Mouse (Mus musculus) heart, embryonic 14.5 days (tissue): ENCODE data around the gene Cops7a. TPM values are rescaled to one million over a fixed set of nuclear protein-coding genes. Genes with fewer than 3 reads are reported as not detected.

Experiments used
- ATAC-seq: fragments of 200-750 bp; cut with Nextera tagmentation; 2 replicates; pipeline ENCODE4 v1.8.0; 2017; ENCODE audit warnings: low read depth, moderate TSS enrichment; ENCODE audit not compliant: insufficient number of reproducible peaks, insufficient read depth, low FRiP score
- H3K27ac ChIP-seq, 2 experiments: fragments of 200-500 bp in 1 of 2; fragments of 300-500 bp in 1 of 2; sonication (generic) in 1 of 2; replicated peaks in 1 of 2; 2 replicates each; pipeline ENCODE4 v1.5.1; 2012 to 2014; ENCODE audit warnings: low read depth in 2 of 2, low read length in 2 of 2, control low read depth in 1 of 2, mild to moderate bottlenecking in 1 of 2, mixed read lengths in 1 of 2; ENCODE audit not compliant: control insufficient read depth in 1 of 2, insufficient read depth in 1 of 2
- H3K27me3 ChIP-seq: fragments of 300-500 bp; sonication (generic); 2 replicates; pipeline ENCODE4 v1.6.1; 2014; ENCODE audit warnings: mild to moderate bottlenecking, low read length, control low read depth; ENCODE audit not compliant: control insufficient read depth, insufficient read depth
- H3K36me3 ChIP-seq: fragments of 300-500 bp; sonication (generic); 2 replicates; pipeline ENCODE4 v1.6.1; 2014; ENCODE audit warnings: mild to moderate bottlenecking, control low read depth, low read length, mixed read lengths; ENCODE audit not compliant: control insufficient read depth, insufficient read depth
- H3K4me1 ChIP-seq, 2 experiments: fragments of 200-500 bp in 1 of 2; fragments of 300-500 bp in 1 of 2; sonication (generic) in 1 of 2; 2 replicates each; pipeline ENCODE4 v1.6.1; 2012 to 2014; ENCODE audit warnings: low read length in 2 of 2, control low read depth in 1 of 2, mixed read lengths in 1 of 2; ENCODE audit not compliant: control insufficient read depth in 2 of 2, insufficient read depth in 2 of 2
- H3K4me2 ChIP-seq: fragments of 300-500 bp; sonication (generic); 2 replicates; pipeline ENCODE4 v1.6.1; 2014; ENCODE audit warnings: mild to moderate bottlenecking, low read length
- H3K4me3 ChIP-seq, 2 experiments: fragments of 200-500 bp in 1 of 2; fragments of 300-500 bp in 1 of 2; sonication (generic) in 1 of 2; 2 replicates each; pipeline ENCODE4 v1.5.1; 2012 to 2014; ENCODE audit warnings: low read length in 2 of 2, mild to moderate bottlenecking in 2 of 2, control low read depth in 1 of 2, low read depth in 1 of 2, moderate library complexity in 1 of 2; ENCODE audit not compliant: control insufficient read depth in 1 of 2, insufficient read depth in 1 of 2
- H3K9ac ChIP-seq: fragments of 300-500 bp; sonication (generic); 2 replicates; pipeline ENCODE4 v1.6.1; 2014; ENCODE audit warnings: mild to moderate bottlenecking, low read length
- H3K9me3 ChIP-seq: fragments of 300-500 bp; sonication (generic); 2 replicates; pipeline ENCODE4 v1.6.1; 2016; ENCODE audit warnings: low read length, control low read depth; ENCODE audit not compliant: control insufficient read depth
- WGBS: fragments of 180-500 bp; shearing (Covaris S2); extraction: QIAGEN DNeasy Blood & Tissue Kit; methylation state at CpG from one replicate; pipeline ENCODE4 v1.1.7; 2014; 5-methylcytosine and 5-hydroxymethylcytosine counted together
- polyA plus RNA-seq: library from polyadenylated mRNA; unstranded; fragments of >200 nt; fragmentation: Nextera tagmentation; extraction: Ambion mirVana; gene quantifications from 2 replicates; pipeline ENCODE4 v1.2.1, GENCODE M21; 2014

Gene Cops7a
- 128 and 135 TPM in 2 replicates for polyA plus RNA-seq

DNA sequence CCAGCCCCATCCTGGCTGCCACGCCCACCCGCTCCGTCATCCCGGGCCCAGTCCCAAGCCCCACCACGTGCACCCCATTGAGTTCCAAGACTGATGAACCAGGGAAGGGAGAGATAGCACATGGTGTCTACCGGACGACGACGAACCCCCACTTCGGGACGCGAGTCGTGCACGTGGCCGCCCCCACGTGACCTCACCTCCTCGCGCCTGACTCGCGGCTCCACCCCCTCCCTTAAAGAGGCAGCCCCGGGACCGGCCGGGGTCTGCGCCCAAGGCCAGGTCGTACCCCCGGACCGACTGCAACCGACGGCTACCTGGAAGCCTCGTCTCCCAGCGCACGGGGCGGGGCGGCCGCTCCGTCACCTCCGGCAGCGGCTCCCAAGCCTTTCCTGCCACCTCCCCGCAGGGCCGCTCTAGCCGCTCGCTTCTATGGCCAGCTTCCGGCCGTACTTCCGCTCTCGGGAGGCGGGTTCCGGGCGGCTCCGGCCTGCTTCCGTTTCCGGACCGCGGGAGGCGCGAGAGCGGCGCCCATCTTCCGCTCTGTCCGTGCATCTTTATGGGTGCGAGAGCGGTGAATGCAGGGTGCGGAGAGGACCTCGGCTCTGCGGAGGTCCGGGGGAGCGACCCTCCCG, at the start of gene Cops7a:
Gene Cops7a (minus strand): TSS at position 451 of the 632 bp plus-strand sequence.
- Histone ChIP-seq H3K27ac (peak within 1 kb of the TSS; percentile 91 to 92), H3K9ac (peak within 1 kb of the TSS; percentile 91), H3K9me3 (no peaks in the 10 kb centered on the region), H3K27me3 (no peaks in the 10 kb centered on the region), H3K36me3 (peaks cover 27% of the 10 kb centered on the region), H3K4me1 (peaks cover 6 to 14% of the 10 kb centered on the region in 2 experiments), H3K4me3 (peak within 1 kb of the TSS; percentile 91 to 94), H3K4me2 (peak within 1 kb of the TSS; percentile 95)
- peak; percentile 92 for ATAC-seq
- under 1% methylated on average over 68 of the region's 68 CpGs for WGBS

DNA sequence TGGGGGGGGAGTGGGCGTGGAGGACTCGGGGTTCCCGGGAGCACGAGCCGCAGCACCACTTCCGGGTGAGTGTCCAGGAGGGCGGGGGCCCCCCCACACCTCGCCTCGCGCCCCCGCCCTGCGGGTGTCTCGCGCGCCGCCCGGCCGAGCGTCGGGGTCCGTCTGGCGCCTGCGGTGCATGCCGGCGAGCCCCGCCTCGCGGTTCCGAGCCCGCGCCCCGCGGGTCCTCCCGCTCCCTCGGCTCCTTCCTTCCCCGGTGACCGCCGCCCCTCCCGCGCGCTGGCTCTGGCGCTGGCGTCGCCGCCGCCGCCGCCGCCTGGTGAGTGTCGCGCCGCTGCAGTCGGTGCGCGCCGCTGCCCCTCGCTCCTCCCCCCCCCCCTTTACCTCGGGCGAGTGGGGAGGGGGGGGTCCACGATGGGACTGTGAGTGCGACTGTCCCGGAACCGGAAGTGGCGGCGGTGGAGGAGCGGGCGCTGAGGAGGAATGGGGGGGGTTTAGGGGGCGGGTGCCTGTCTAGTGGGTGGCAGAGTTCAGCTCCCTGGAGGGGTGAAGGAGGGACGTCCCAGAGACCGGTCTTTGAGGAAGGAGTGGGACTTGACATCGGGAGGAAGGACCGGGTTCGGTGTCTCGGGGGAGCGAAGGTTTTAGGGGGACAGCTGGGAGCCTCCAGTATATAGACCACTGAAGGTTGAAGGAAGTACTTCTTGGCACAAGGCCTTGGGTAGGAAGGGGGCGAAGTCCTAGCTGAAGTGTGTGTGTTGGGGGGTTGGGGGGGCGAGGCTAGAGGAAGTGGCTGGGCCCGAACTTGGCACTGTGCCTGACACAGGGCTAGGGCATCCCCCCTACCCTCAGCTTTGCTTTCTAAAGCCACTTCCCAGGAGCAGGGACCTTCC, 44.1 kb upstream of the Cops7a start:
- WGBS: under 1% methylated on average over 39 of the region's 78 CpGs

DNA sequence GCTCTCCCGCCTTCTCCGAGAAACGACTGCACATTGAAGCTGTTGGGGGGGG, 43.6 kb upstream of the Cops7a start, which contains the start of gene Zfp384:
Gene Zfp384 (plus strand): TSS at position 17 of the 52 bp plus-strand sequence.
- Histone ChIP-seq H3K9ac (peak within 1 kb of the TSS; percentile 95), H3K4me3 (peak within 1 kb of the TSS; percentile 70 to 82), H3K4me1 (peaks cover 6 to 26% of the 10 kb centered on the region in 2 experiments; a peak in 3 of 4 replicates), H3K36me3 (peaks cover 34% of the 10 kb centered on the region), H3K9me3 (no peaks in the 10 kb centered on the region), H3K27me3 (no peaks in the 10 kb centered on the region), H3K4me2 (peak within 1 kb of the TSS; percentile 83), H3K27ac (peak within 1 kb of the TSS; percentile 83 to 98)
- 0% methylated on average over 3 of the region's 3 CpGs for WGBS
- no peak for ATAC-seq

More for the DNA sequence above, 44.1 kb upstream of the Cops7a start:
- ATAC-seq: peak; percentile 85
- H3K36me3 ChIP-seq: peaks cover 38% of the 10 kb centered on the region
- H3K9me3 ChIP-seq: no peaks in the 10 kb centered on the region
- H3K9ac ChIP-seq: peak overlapping the region; percentile 95
- H3K4me3 ChIP-seq: peak overlapping the region; percentile 70 to 82
- peak overlapping the region; percentile 83 to 98 for H3K27ac ChIP-seq
- peak overlapping the region; percentile 83 for H3K4me2 ChIP-seq
- H3K4me1 ChIP-seq: peaks cover 2 to 23% of the 10 kb centered on the region in 2 experiments; a peak in 3 of 4 replicates
- H3K27me3 ChIP-seq: no peaks in the 10 kb centered on the region

DNA sequence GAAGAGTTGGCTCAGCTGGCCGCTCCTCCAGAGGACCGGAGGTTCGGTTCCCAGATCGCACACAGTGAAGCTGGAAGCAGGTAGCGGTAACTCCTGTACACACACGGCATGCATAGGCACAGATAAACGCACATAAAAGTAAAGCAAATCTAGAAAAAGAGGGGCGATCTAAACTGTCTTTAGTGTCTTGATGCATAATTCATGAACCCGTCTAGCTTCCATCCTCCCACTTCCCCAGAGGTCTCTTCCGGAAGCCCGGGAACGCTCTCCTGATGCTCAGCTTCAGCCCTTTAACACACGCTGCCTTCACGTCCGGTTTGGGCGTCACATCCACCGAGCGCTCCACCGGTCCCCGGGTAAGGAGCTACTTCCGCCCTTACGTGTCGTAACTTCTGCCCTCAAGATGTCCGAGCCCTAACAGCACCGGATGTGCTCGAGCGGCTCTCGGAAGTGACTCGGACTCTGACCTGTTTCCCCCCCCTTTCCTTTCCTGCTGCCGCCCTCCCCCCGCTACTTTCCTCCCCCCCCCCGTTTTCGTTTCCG, 43.3 kb upstream of the Cops7a start:
- ATAC-seq: peak; percentile 96
- H3K9ac ChIP-seq: peak overlapping the region; percentile 95
- peaks cover 31% of the 10 kb centered on the region for H3K36me3 ChIP-seq
- H3K4me3 ChIP-seq: peak overlapping the region; percentile 44 to 82
- H3K4me2 ChIP-seq: peak overlapping the region; percentile 83
- H3K27me3 ChIP-seq: no peaks in the 10 kb centered on the region
- WGBS: under 1% methylated on average over 32 of the region's 34 CpGs
- no peaks in the 10 kb centered on the region for H3K9me3 ChIP-seq
- peak overlapping the region; percentile 34 to 98 for H3K27ac ChIP-seq
- peaks cover 8 to 29% of the 10 kb centered on the region in 2 experiments for H3K4me1 ChIP-seq

DNA sequence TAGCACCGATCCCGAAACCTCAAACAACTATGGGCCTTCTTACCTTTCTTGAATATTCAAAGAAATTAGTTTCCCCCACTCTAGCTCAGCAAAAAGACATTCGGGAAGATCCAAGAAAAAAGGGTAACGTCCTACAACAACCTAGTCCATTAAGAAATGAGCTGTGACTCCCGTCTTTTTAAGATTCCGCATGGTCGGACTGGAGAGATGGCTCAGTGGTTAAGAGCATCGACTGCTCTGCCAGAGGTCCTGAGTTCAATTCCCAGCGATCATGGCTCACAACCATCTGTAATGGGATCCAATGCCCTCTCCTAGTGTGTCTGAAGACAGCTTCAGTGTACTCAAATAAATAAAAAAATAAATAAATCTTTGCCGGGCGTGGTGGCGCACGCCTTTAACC, 42.7 kb upstream of the Cops7a start:
- H3K9ac ChIP-seq: peak overlapping the region; percentile 78
- 36% methylated on average over 13 of the region's 13 CpGs for WGBS
- H3K36me3 ChIP-seq: peaks cover 25% of the 10 kb centered on the region
- ATAC-seq: no peak
- H3K27ac ChIP-seq: peak overlapping the region in 1 of 2 experiments; percentile 98; a peak in 1 of 4 replicates
- peak overlapping the region; percentile 83 for H3K4me2 ChIP-seq
- H3K27me3 ChIP-seq: no peaks in the 10 kb centered on the region
- H3K4me3 ChIP-seq: peak overlapping the region; percentile 44 to 82
- H3K4me1 ChIP-seq: peaks cover 12 to 32% of the 10 kb centered on the region in 2 experiments
- no peaks in the 10 kb centered on the region for H3K9me3 ChIP-seq

DNA sequence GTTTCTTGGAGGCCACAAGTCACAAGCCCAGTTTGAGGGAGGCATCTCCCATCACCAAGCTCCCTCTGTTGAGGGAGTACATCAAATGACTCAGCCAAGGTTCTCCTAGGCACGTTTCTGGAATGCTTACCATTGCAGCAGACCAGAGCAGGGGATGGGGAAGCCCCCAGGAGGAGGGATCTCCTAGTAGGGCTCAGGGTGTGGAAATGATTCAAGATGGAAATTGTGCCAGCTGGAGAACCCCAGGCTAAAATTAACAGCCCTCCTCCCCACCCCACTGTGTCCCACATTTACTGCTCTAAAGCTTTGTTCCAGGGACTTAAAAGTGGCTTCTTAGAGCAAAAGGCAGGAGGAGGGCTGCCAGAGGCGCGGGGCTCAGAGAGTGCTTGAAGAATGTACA, 39.7 kb upstream of the Cops7a start:
- H3K9me3 ChIP-seq: no peaks in the 10 kb centered on the region
- H3K4me3 ChIP-seq: no peak overlapping the region
- no peaks in the 10 kb centered on the region for H3K36me3 ChIP-seq
- H3K27ac ChIP-seq: no peak overlapping the region
- 29% methylated on average over 3 of the region's 3 CpGs for WGBS
- H3K4me2 ChIP-seq: no peak overlapping the region
- H3K9ac ChIP-seq: no peak overlapping the region
- no peak for ATAC-seq
- H3K4me1 ChIP-seq: peaks cover 11 to 18% of the 10 kb centered on the region in 2 experiments
- H3K27me3 ChIP-seq: peaks cover 27% of the 10 kb centered on the region

DNA sequence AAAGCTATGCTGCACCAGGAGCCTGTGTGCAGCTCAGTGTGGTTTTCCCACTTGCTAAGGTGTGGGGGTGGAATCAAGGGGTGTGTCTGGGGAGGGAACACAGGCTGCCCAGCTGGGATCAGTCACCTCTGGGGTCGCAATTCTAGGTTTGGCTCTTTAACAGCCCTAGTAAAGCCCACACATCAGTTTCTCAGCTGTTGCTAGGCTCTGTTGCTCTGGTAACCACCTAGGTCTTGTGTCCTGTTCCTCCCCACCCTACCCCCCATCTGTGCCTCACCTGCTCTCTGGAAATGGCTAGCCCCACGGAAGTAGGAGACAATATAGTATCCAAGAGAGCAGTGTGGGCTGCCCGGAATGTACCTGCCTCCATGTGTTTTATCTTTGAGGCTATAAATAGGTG, 38.4 kb upstream of the Cops7a start:
- Histone ChIP-seq H3K27me3 (peaks cover 40% of the 10 kb centered on the region), H3K4me2 (peak overlapping the region; percentile 41), H3K9me3 (no peaks in the 10 kb centered on the region), H3K9ac (no peak overlapping the region), H3K4me3 (no peak overlapping the region), H3K4me1 (peaks cover 10 to 14% of the 10 kb centered on the region in 2 experiments), H3K36me3 (no peaks in the 10 kb centered on the region), H3K27ac (no peak overlapping the region)
- WGBS: 22% methylated on average over 3 of the region's 3 CpGs
- ATAC-seq: no peak
